Mouse (Mus musculus) spleen, postnatal 0 days (tissue): ENCODE results near the gene Gm10306. TPM values are rescaled to one million over a fixed set of nuclear protein-coding genes. Genes with fewer than 3 reads are reported as not detected.

Experiments
- polyA plus RNA-seq: library from polyadenylated mRNA; unstranded; fragments of >200 nt; fragmentation: Nextera tagmentation; extraction: Ambion mirVana; gene quantifications from 2 replicates; pipeline ENCODE4 v1.2.1, GENCODE M21; 2015

The Gm10306 gene
- polyA plus RNA-seq: not detected in 2 replicates

DNA sequence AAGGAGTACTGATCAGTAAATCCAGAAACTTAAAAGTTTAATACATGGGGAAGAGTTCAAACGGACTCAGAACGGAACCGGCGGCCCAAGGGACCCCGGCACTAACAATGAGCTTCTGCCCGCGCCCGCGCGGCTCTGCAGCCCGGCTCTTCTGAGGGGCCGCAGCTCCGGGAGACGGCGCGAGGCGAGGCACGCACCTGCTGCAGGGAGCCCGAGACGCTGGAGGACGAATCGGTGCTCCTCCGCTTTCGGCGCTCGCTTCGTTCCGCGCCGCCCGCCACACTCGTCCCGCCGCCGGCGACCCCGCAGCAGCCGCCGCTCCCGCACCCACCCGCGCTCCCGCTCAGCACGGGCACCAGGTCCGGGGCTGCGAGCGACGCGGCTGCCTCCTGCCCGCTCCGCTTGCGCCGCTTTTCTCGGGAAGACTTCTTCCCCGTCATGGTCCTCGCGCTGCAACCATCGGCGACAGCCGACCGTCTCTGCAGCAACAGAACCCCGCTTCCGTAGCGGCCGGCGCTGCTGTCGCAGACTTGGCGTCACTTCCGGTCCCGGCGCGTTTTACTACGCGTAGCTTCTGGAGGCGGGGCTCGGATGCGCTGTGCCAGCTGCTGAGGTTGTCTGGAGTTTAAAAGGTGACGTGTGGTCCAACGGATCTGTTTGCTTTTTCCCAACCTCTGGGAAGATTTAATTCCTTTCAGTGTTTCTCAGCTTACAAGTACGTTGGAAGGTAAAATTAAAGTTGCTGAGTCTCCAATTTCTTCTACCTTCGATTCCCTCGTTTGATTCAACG, at the start of gene Gm10306, which contains the start of gene Caap1:
Gm10306 (plus strand) TSS at position 282 of the 790 bp plus-strand sequence.
Caap1 (minus strand) TSS at position 532 of the 790 bp plus-strand sequence.

DNA sequence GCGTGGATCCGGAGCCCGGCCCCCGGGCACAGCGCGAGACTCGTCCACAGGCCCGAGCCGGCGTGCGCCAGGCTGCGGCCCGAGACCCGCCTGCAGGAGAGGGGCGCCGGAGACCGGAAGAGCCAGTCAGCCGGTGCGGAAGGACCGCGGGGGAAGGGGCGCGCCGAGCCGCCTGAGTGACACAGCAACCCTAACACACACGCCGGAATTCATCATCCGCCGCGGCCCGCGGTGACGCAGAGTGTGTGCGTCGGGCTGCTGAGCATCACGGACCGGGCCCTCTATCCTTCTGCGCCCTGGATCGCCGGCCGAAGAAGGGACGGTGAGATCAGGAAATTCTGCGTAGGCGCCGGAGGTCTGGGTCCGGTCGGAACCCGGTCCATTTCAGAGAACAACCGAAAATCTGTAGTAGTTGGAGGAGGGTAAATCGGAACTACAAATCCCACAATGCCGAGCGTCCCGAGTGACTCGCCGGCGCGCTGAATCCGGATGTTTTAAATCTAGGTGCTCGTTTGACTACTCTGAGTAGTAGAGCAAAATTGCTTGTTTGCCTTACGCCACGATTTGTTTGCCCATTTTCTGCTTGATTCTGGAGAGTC, 46.8 kb downstream of the Gm10306 start, which contains the start of gene Plaa:
Plaa (minus strand) TSS at position 214 of the 599 bp plus-strand sequence.

Other genes with a start within 250 kb of the Gm10306 start
- gene Caap1, start 250 bp downstream of the Gm10306 start, polyA plus RNA-seq: 12.0 and 12.3 TPM in 2 replicates
- 30.6 and 36.4 TPM in 2 replicates for gene Plaa, start 46.7 kb downstream of the Gm10306 start, polyA plus RNA-seq
- 7.3 and 8.2 TPM in 2 replicates for gene Ift74, start 57.9 kb downstream of the Gm10306 start, polyA plus RNA-seq
- 0.10 and 0.14 TPM in 2 replicates for gene Lrrc19, start 93.6 kb downstream of the Gm10306 start, polyA plus RNA-seq
- gene Tek, start 182.7 kb downstream of the Gm10306 start, polyA plus RNA-seq: 9.7 and 13.4 TPM in 2 replicates